In the genomic region with DNA sequence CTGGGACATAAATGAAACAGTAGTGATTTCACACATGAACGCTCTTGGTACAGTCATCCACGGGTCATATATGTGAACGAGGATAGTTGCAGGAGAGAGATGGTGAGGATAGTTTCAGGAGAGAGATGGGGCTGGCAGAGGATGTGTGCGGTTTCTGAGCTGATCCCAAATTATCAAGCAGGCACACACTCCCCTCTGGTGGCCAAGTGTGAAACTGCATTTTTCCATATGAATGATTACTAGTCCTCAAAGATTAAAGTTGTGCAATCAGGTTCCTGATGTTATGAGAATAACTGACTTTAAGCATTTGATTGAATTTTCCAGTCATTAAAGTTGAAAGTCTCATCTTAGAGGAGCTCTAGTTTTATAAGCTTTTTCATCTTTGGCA, we compare ENCODE assay signal across 8 mouse cellular contexts. TPM values are rescaled to one million over a fixed set of nuclear protein-coding genes. Genes with fewer than 3 reads are reported as not detected.
DNase-seq lines count a peak whose midpoint lies in the region; ATAC-seq and TF ChIP-seq lines count a peak whose summit lies in the region.

No protein-coding gene starts in this region.

- DNase-seq in CD4-positive helper T cell, adult 2 months (ENCODE audit: low read depth, low spot score): peak; percentile 48
- DNase-seq in Patski (ENCODE audit: low read depth, low spot score): peak; percentile 59
- peak; percentile 89 for DNase-seq in limb, embryonic 14.5 days (ENCODE audit: low spot score)
- peak; percentile 57 for DNase-seq in thymus, postnatal 14 days

- H3K9ac ChIP-seq in kidney, embryonic 16.5 days (replicated peaks; ENCODE audit: low read length): no peak overlapping the region
- no peak overlapping the region for H3K9ac ChIP-seq in limb, embryonic 14.5 days (ENCODE audit: low read depth, low read length, severe bottlenecking)

- ATAC-seq in Patski: peak; percentile 89
- peak; percentile 92 for ATAC-seq in granulocyte monocyte progenitor cell, adult 5-6 weeks (replicated peaks; ENCODE audit: poor library complexity, severe bottlenecking)
- peak; percentile 27; the same call in 1 of the 2 replicates for ATAC-seq in kidney, embryonic 16.5 days (ENCODE audit: low FRiP score, low TSS enrichment)
- peak; percentile 63; the same call in 1 of the 2 replicates for ATAC-seq in limb, embryonic 14.5 days (ENCODE audit: low FRiP score, low read depth)
- peak; percentile 63; the same call in 1 of the 2 replicates for ATAC-seq in monocyte, adult 5-6 weeks (replicated peaks; ENCODE audit: insufficient number of reproducible peaks, low FRiP score, low TSS enrichment, poor library complexity, severe bottlenecking)

- H3K36me3 ChIP-seq in kidney, embryonic 16.5 days (ENCODE audit: insufficient read depth, low read length): no peaks in the 10 kb centered on the region
- H3K36me3 ChIP-seq in limb, embryonic 14.5 days (ENCODE audit: control insufficient read depth, insufficient read depth, low read length): no peaks in the 10 kb centered on the region

- H3K4me3 ChIP-seq in cortical plate, adult 2 months (ENCODE audit: insufficient read depth, low read length): no peak overlapping the region
- H3K4me3 ChIP-seq in kidney, embryonic 16.5 days (ENCODE audit: low read length): no peak overlapping the region
- H3K4me3 ChIP-seq in limb, embryonic 14.5 days (replicated peaks; ENCODE audit: low read length): no peak overlapping the region

- H3K27ac ChIP-seq in cortical plate, adult 2 months (ENCODE audit: insufficient read depth, low read length): no peak overlapping the region
- no peak overlapping the region for H3K27ac ChIP-seq in kidney, embryonic 16.5 days (ENCODE audit: low read length)
- H3K27ac ChIP-seq in limb, embryonic 14.5 days (replicated peaks; ENCODE audit: low read depth, low read length): no peak overlapping the region

- in situ Hi-C loops in Patski (cut with MboI; ENCODE audit: low pct_unique_long_range_greater_than_20kb): loop anchor here (25.0 kb wide), 1 partner anchor 322 kb away; no protein-coding TSS in a partner anchor

- H3K4me2 ChIP-seq in kidney, embryonic 16.5 days (replicated peaks; ENCODE audit: low read depth, low read length): no peak overlapping the region
- no peak overlapping the region for H3K4me2 ChIP-seq in limb, embryonic 14.5 days (replicated peaks; ENCODE audit: low read depth, low read length, severe bottlenecking)

- 12% methylated on average over 4 of the region's 4 CpGs for WGBS in kidney, embryonic 16.5 days
- WGBS in limb, embryonic 14.5 days: 6% methylated on average over 4 of the region's 4 CpGs

- POLR2A ChIA-PET in Patski (lab: Charles Lee): interaction anchor here (1.2 kb wide), 1 partner anchor 136 kb away, joined by 3 read pairs; no protein-coding TSS in a partner anchor

- no peaks in the 10 kb centered on the region for H3K9me3 ChIP-seq in kidney, embryonic 16.5 days (ENCODE audit: low read length)
- no peaks in the 10 kb centered on the region for H3K9me3 ChIP-seq in limb, embryonic 14.5 days (ENCODE audit: control insufficient read depth, low read length)

- H3K4me1 ChIP-seq in cortical plate, adult 2 months (ENCODE audit: control insufficient read depth, insufficient read depth, low read length): no peaks in the 10 kb centered on the region
- H3K4me1 ChIP-seq in kidney, embryonic 16.5 days (ENCODE audit: insufficient read depth, low read length): no peaks in the 10 kb centered on the region
- H3K4me1 ChIP-seq in limb, embryonic 14.5 days (ENCODE audit: control insufficient read depth, insufficient read depth, low read length): no peaks in the 10 kb centered on the region

- peak; percentile 91 for TF ChIP-seq CTCF in Patski (IDR thresholded peaks at IDR 0.05)
- peak; percentile 91 for TF ChIP-seq CTCF in cortical plate, adult 2 months (IDR thresholded peaks at IDR 0.05; ENCODE audit: extremely low read depth, insufficient read depth, low read length)

- TF ChIP-seq POLR2A in cortical plate, adult 2 months (IDR thresholded peaks at IDR 0.05; ENCODE audit: extremely low read depth, insufficient read depth, low read length): no peak
- no peak for TF ChIP-seq POLR2A in limb, embryonic 14.5 days (IDR thresholded peaks at IDR 0.05; ENCODE audit: borderline replicate concordance, extremely low read depth, insufficient read depth, insufficient read length)

- CTCF ChIA-PET in Patski (lab: Charles Lee): interaction anchor here (0.9 to 4.9 kb wide), 23 partner anchors 9 to 180 kb away, joined by 3 to 114 read pairs (median 5); a partner anchor contains a TSS

- H3K27me3 ChIP-seq in Patski: no peaks in the 10 kb centered on the region
- H3K27me3 ChIP-seq in kidney, embryonic 16.5 days (ENCODE audit: insufficient read depth, low read length): no peaks in the 10 kb centered on the region
- no peaks in the 10 kb centered on the region for H3K27me3 ChIP-seq in limb, embryonic 14.5 days (ENCODE audit: control insufficient read depth, insufficient read depth, low read length)

RNA-seq across cellular contexts. Expression of a gene that starts 43.4 kb away (rescaled TPM):
- 5.1 TPM for polyA plus RNA-seq in Patski (2021)
- 4.1 and 5.2 TPM in 2 replicates for polyA plus RNA-seq in cortical plate, adult 2 months (2012; rRNA removed)
- 2.8 and 3.0 TPM in 2 replicates for total RNA-seq in granulocyte monocyte progenitor cell, adult 5-6 weeks (2014; fragmentation: Nextera tagmentation)
- total RNA-seq in granulocyte monocyte progenitor cell, adult 5-6 weeks (2017): 2.7 and 2.8 TPM in 2 replicates
- polyA plus RNA-seq in kidney, embryonic 16.5 days (2015; fragmentation: Nextera tagmentation; extraction: Ambion mirVana): 6.8 and 7.2 TPM in 2 replicates
- polyA plus RNA-seq in limb, embryonic 14.5 days (2012; rRNA removed): 1.2 and 1.4 TPM in 2 replicates
- 3.3 and 3.4 TPM in 2 replicates for polyA plus RNA-seq in limb, embryonic 14.5 days (2014; fragmentation: Nextera tagmentation; extraction: Ambion mirVana)
- total RNA-seq in monocyte, adult 5-6 weeks (2017): 0.29 TPM in 1 of 3 replicates, not detected in the others

Comparison
In these comparisons a context has a peak if more than half of its experiments do, and no peak if none do; other contexts are left out.
1. ATAC-seq: peak in every context shown above with its lines; median percentile 92 in granulocyte monocyte progenitor cell, adult 5-6 weeks; 89 in Patski; 63 in limb, embryonic 14.5 days; 63 in monocyte, adult 5-6 weeks; 27 in kidney, embryonic 16.5 days.